Mouse (Mus musculus): ENCODE results near the gene Adgrg7. TPM values are rescaled to one million over a fixed set of nuclear protein-coding genes. Genes with fewer than 3 reads are reported as not detected.

Gene Adgrg7
- not detected in 2 replicates for polyA plus RNA-seq (2012; ENCODE audit: insufficient read depth, insufficient read length, low replicate concordance, missing spikeins)

- no peak within 1 kb of the TSS for H3K27ac ChIP-seq (ENCODE audit: insufficient read depth, low read depth, low read length)
- TF ChIP-seq CTCF (IDR thresholded peaks at IDR 0.05; ENCODE audit: insufficient read depth, low read depth, low read length) (no peak), POLR2A (IDR thresholded peaks at IDR 0.05; ENCODE audit: insufficient read depth, low read depth, low read length) (no peak)
- no peak within 1 kb of the TSS for H3K4me3 ChIP-seq (ENCODE audit: insufficient read depth, low read depth, low read length)
- H3K4me1 ChIP-seq (ENCODE audit: control insufficient read depth, insufficient read depth, low read length) = no peaks in the 10 kb centered on the region
- 77% methylated on average over 8 of the region's 8 CpGs for WGBS
These were observed at the start of gene Adgrg7 for GRCm38 (mm10) chr16:56795481-56796139. Gene Adgrg7 (minus strand): TSS chr16:56795855.

GRCm38 (mm10) chr16:56842988-56843387, 47.3 kb upstream of the Adgrg7 start:
- Histone ChIP-seq H3K4me1 (ENCODE audit: control insufficient read depth, insufficient read depth, low read length) (no peaks in the 10 kb centered on the region), H3K4me3 (ENCODE audit: insufficient read depth, low read depth, low read length) (no peak overlapping the region), H3K27ac (ENCODE audit: insufficient read depth, low read depth, low read length) (no peak overlapping the region)
- TF ChIP-seq POLR2A (IDR thresholded peaks at IDR 0.05; ENCODE audit: insufficient read depth, low read depth, low read length) (no peak), CTCF (IDR thresholded peaks at IDR 0.05; ENCODE audit: insufficient read depth, low read depth, low read length) (no peak)
- WGBS = 90% methylated on average over 5 of the region's 5 CpGs

- TF ChIP-seq POLR2A (IDR thresholded peaks at IDR 0.05; ENCODE audit: insufficient read depth, low read depth, low read length) (no peak), CTCF (IDR thresholded peaks at IDR 0.05; ENCODE audit: insufficient read depth, low read depth, low read length) (no peak)
- H3K27ac ChIP-seq (ENCODE audit: insufficient read depth, low read depth, low read length) = no peak overlapping the region
- WGBS = 92% methylated on average over 1 of the region's 1 CpGs
- H3K4me3 ChIP-seq (ENCODE audit: insufficient read depth, low read depth, low read length) = no peak overlapping the region
- H3K4me1 ChIP-seq (ENCODE audit: control insufficient read depth, insufficient read depth, low read length) = no peaks in the 10 kb centered on the region
These were observed 37.7 kb upstream of the Adgrg7 start for GRCm38 (mm10) chr16:56833312-56833711.

- Histone ChIP-seq H3K4me3 (ENCODE audit: insufficient read depth, low read depth, low read length) (no peak overlapping the region), H3K4me1 (ENCODE audit: control insufficient read depth, insufficient read depth, low read length) (no peaks in the 10 kb centered on the region), H3K27ac (ENCODE audit: insufficient read depth, low read depth, low read length) (no peak overlapping the region)
- TF ChIP-seq POLR2A (IDR thresholded peaks at IDR 0.05; ENCODE audit: insufficient read depth, low read depth, low read length) (no peak), CTCF (IDR thresholded peaks at IDR 0.05; ENCODE audit: insufficient read depth, low read depth, low read length) (no peak)
- 90% methylated on average over 2 of the region's 2 CpGs for WGBS
These were observed 36.3 kb upstream of the Adgrg7 start for GRCm38 (mm10) chr16:56831986-56832385.

- 91% methylated on average over 6 of the region's 6 CpGs for WGBS
- Histone ChIP-seq H3K27ac (ENCODE audit: insufficient read depth, low read depth, low read length) (no peak overlapping the region), H3K4me1 (ENCODE audit: control insufficient read depth, insufficient read depth, low read length) (no peaks in the 10 kb centered on the region), H3K4me3 (ENCODE audit: insufficient read depth, low read depth, low read length) (no peak overlapping the region)
- no peak for TF ChIP-seq POLR2A (IDR thresholded peaks at IDR 0.05; ENCODE audit: insufficient read depth, low read depth, low read length)
- no peak for TF ChIP-seq CTCF (IDR thresholded peaks at IDR 0.05; ENCODE audit: insufficient read depth, low read depth, low read length)
These were observed 5.9 kb upstream of the Adgrg7 start for GRCm38 (mm10) chr16:56801370-56802109.

- Histone ChIP-seq H3K4me1 (ENCODE audit: control insufficient read depth, insufficient read depth, low read length) (no peaks in the 10 kb centered on the region), H3K27ac (ENCODE audit: insufficient read depth, low read depth, low read length) (no peak overlapping the region), H3K4me3 (ENCODE audit: insufficient read depth, low read depth, low read length) (no peak overlapping the region)
- TF ChIP-seq POLR2A (IDR thresholded peaks at IDR 0.05; ENCODE audit: insufficient read depth, low read depth, low read length) (no peak), CTCF (IDR thresholded peaks at IDR 0.05; ENCODE audit: insufficient read depth, low read depth, low read length) (no peak)
- WGBS = 87% methylated on average over 7 of the region's 7 CpGs
These were observed 5.3 kb upstream of the Adgrg7 start for GRCm38 (mm10) chr16:56800946-56801345.

GRCm38 (mm10) chr16:56800469-56800868, 4.8 kb upstream of the Adgrg7 start:
- H3K27ac ChIP-seq (ENCODE audit: insufficient read depth, low read depth, low read length) = no peak overlapping the region
- H3K4me3 ChIP-seq (ENCODE audit: insufficient read depth, low read depth, low read length) = no peak overlapping the region
- no peak for TF ChIP-seq POLR2A (IDR thresholded peaks at IDR 0.05; ENCODE audit: insufficient read depth, low read depth, low read length)
- no peak for TF ChIP-seq CTCF (IDR thresholded peaks at IDR 0.05; ENCODE audit: insufficient read depth, low read depth, low read length)
- no peaks in the 10 kb centered on the region for H3K4me1 ChIP-seq (ENCODE audit: control insufficient read depth, insufficient read depth, low read length)
- WGBS = 46% methylated on average over 2 of the region's 2 CpGs

- Histone ChIP-seq H3K4me3 (ENCODE audit: insufficient read depth, low read depth, low read length) (no peak overlapping the region), H3K27ac (ENCODE audit: insufficient read depth, low read depth, low read length) (no peak overlapping the region), H3K4me1 (ENCODE audit: control insufficient read depth, insufficient read depth, low read length) (no peaks in the 10 kb centered on the region)
- 92% methylated on average over 3 of the region's 3 CpGs for WGBS
- TF ChIP-seq POLR2A (IDR thresholded peaks at IDR 0.05; ENCODE audit: insufficient read depth, low read depth, low read length) (no peak), CTCF (IDR thresholded peaks at IDR 0.05; ENCODE audit: insufficient read depth, low read depth, low read length) (no peak)
These were observed 3.9 kb upstream of the Adgrg7 start for GRCm38 (mm10) chr16:56799541-56800029.

- TF ChIP-seq CTCF (IDR thresholded peaks at IDR 0.05; ENCODE audit: insufficient read depth, low read depth, low read length) = no peak
- TF ChIP-seq POLR2A (IDR thresholded peaks at IDR 0.05; ENCODE audit: insufficient read depth, low read depth, low read length) = no peak
- H3K4me1 ChIP-seq (ENCODE audit: control insufficient read depth, insufficient read depth, low read length) = no peaks in the 10 kb centered on the region
- no peak overlapping the region for H3K27ac ChIP-seq (ENCODE audit: insufficient read depth, low read depth, low read length)
- H3K4me3 ChIP-seq (ENCODE audit: insufficient read depth, low read depth, low read length) = no peak overlapping the region
- WGBS = 84% methylated on average over 7 of the region's 7 CpGs
These were observed 3.2 kb upstream of the Adgrg7 start for GRCm38 (mm10) chr16:56798873-56799272.
